Mouse (Mus musculus) embryonic facial prominence, embryonic 13.5 days (tissue): ENCODE results near the gene Fbxl7. TPM values are rescaled to one million over a fixed set of nuclear protein-coding genes. Genes with fewer than 3 reads are reported as not detected.
A peak's percentile ranks its signal among the peaks of the same experiment; 100 is the strongest.

Experiments used
- ATAC-seq: fragments of 200-750 bp; cut with Nextera tagmentation; 2 replicates; pipeline ENCODE4 v1.8.0; 2017; ENCODE audit warnings: low read depth; ENCODE audit not compliant: insufficient number of reproducible peaks, insufficient read depth, low FRiP score, low TSS enrichment
- H3K27ac ChIP-seq: fragments of 300-500 bp; sonication (generic); 2 replicates; pipeline ENCODE4 v1.5.1; 2015; ENCODE audit warnings: moderate library complexity, mild to moderate bottlenecking, inconsistent platforms
- H3K27me3 ChIP-seq: fragments of 300-500 bp; sonication (generic); 2 replicates; pipeline ENCODE4 v1.6.1; 2015; ENCODE audit warnings: mild to moderate bottlenecking, inconsistent platforms
- H3K36me3 ChIP-seq: fragments of 300-500 bp; sonication (generic); 2 replicates; pipeline ENCODE4 v1.6.1; 2015; ENCODE audit warnings: mild to moderate bottlenecking, inconsistent platforms
- H3K4me1 ChIP-seq: fragments of 300-500 bp; sonication (generic); 2 replicates; pipeline ENCODE4 v1.6.1; 2015; ENCODE audit warnings: inconsistent platforms
- H3K4me2 ChIP-seq: fragments of 300-500 bp; sonication (generic); 2 replicates; pipeline ENCODE4 v1.6.1; 2015; ENCODE audit warnings: moderate library complexity, mild to moderate bottlenecking, inconsistent platforms
- H3K4me3 ChIP-seq: fragments of 300-500 bp; sonication (generic); 2 replicates; pipeline ENCODE4 v1.5.1; 2015; ENCODE audit warnings: mild to moderate bottlenecking, inconsistent platforms
- H3K9ac ChIP-seq: fragments of 300-500 bp; sonication (generic); 2 replicates; pipeline ENCODE4 v1.6.1; 2015; ENCODE audit warnings: mild to moderate bottlenecking, inconsistent platforms
- H3K9me3 ChIP-seq: fragments of 300-500 bp; sonication (generic); 2 replicates; pipeline ENCODE4 v1.6.1; 2016; ENCODE audit warnings: inconsistent platforms
- WGBS: fragments of 180-500 bp; shearing (Covaris S2); methylation state at CpG from one replicate; pipeline ENCODE4 v1.1.7; 2015; ENCODE audit warnings: mixed read lengths; 5-methylcytosine and 5-hydroxymethylcytosine counted together
- polyA plus RNA-seq: library from polyadenylated mRNA; unstranded; fragments of >200 nt; fragmentation: Nextera tagmentation; extraction: Ambion mirVana; gene quantifications from 2 replicates; pipeline ENCODE4 v1.2.1, GENCODE M21; 2015

Gene Fbxl7
- 37.3 and 39.7 TPM in 2 replicates for polyA plus RNA-seq

DNA sequence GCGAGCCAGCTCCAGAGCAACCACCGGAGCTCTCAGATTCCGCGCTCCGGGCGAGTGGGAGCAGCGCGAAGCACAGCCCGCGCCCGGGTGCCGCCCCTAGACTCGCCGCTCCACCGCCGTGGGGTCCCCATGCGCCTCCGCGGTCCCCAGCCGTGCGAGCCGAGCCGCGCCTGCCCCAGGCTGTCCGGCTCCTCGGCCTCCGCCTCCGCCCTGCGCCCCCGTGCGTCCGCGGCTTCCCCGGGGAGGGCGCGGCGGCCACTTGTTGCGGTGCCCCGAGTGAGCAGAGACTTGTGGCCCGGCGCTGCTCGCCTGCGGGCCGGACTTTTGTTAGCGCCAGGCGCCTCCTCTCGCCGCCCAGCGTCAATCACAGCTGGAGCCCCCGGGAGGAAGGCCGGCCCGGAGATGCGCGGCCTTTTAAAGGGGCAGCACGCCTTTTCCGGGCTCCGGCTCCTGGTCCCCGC is at the start of gene Fbxl7:
Gene Fbxl7 (minus strand): TSS at position 330 of the 461 bp plus-strand sequence.
- Histone ChIP-seq H3K9ac (peak within 1 kb of the TSS; percentile 91), H3K4me1 (peaks cover 22% of the 10 kb centered on the region), H3K9me3 (no peaks in the 10 kb centered on the region), H3K36me3 (no peaks in the 10 kb centered on the region), H3K4me3 (peak within 1 kb of the TSS; percentile 73), H3K27ac (peak within 1 kb of the TSS; percentile 98), H3K27me3 (no peaks in the 10 kb centered on the region), H3K4me2 (peak within 1 kb of the TSS; percentile 70)
- WGBS = under 1% methylated on average over 57 of the region's 58 CpGs
- peak; percentile 79 for ATAC-seq

GRCm38 (mm10) chr15:26922026-26922425 is 26.6 kb upstream of the Fbxl7 start:
- H3K4me1 ChIP-seq = no peaks in the 10 kb centered on the region
- no peaks in the 10 kb centered on the region for H3K27me3 ChIP-seq
- 0 out of 2 replicates have a peak, but pooled peaks cover 3% of the 10 kb centered on the region for H3K9me3 ChIP-seq
- no peak overlapping the region for H3K4me3 ChIP-seq
- H3K4me2 ChIP-seq = no peak overlapping the region
- WGBS = 37% methylated on average over 2 of the region's 2 CpGs
- no peak overlapping the region for H3K9ac ChIP-seq
- no peaks in the 10 kb centered on the region for H3K36me3 ChIP-seq
- H3K27ac ChIP-seq = no peak overlapping the region
- no peak for ATAC-seq

DNA sequence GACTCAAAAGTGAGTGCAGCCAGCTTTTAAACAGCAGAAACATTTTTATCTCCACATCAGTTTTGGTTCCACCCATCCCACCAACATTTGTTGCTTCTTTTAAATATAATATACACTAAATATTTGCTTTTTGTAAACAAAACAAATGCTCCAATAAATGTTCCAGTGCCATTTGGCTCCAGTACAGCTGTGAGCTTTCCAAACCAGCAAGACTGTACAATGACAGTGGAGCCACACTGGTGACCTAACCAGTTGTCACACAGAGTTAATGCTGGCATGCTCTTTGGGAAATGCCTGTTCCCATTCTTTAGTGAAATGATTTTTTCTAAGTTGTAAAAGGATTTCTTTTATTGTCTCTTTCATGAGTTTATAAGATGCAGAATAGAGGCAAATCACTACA is 18.0 kb upstream of the Fbxl7 start:
- no peak overlapping the region for H3K4me3 ChIP-seq
- H3K9me3 ChIP-seq = no peaks in the 10 kb centered on the region; the same call in 1 of the 2 replicates
- no peak overlapping the region for H3K27ac ChIP-seq
- H3K27me3 ChIP-seq = no peaks in the 10 kb centered on the region
- H3K36me3 ChIP-seq = no peaks in the 10 kb centered on the region
- no peaks in the 10 kb centered on the region for H3K4me1 ChIP-seq
- no peak overlapping the region for H3K4me2 ChIP-seq
- no peak for ATAC-seq
- H3K9ac ChIP-seq = no peak overlapping the region

DNA sequence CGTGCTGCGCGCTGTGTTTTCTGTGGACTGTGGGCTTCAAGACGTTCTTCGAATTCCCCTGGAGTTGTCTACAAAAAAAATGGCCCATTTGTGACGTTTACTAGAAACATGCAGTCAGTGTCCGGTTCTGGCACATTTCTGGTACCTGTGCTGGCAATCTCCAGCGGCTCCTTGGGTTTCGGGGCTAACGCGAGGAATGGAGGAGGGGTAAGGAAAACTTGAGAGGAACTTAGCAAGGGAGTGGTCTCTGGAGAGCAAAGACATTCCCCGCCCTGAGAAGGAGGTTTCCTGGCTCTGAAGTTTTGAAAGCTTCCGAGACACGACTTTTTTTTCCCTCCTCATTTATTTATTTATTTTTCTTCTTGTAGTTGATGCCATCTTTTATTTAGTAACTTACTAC is 381 bp upstream of the Fbxl7 start:
- H3K4me3 ChIP-seq = peak overlapping the region; percentile 73
- H3K4me1 ChIP-seq = peaks cover 17% of the 10 kb centered on the region
- H3K27me3 ChIP-seq = no peaks in the 10 kb centered on the region
- under 1% methylated on average over 14 of the region's 14 CpGs for WGBS
- H3K4me2 ChIP-seq = peak overlapping the region; percentile 70
- H3K27ac ChIP-seq = peak overlapping the region; percentile 98
- H3K9me3 ChIP-seq = no peaks in the 10 kb centered on the region
- peak overlapping the region; percentile 91 for H3K9ac ChIP-seq
- peak; percentile 8; the same call in 1 of the 2 replicates for ATAC-seq
- H3K36me3 ChIP-seq = no peaks in the 10 kb centered on the region

GRCm38 (mm10) chr15:26894801-26895229 is 565 bp downstream of the Fbxl7 start:
- H3K4me3 ChIP-seq = peak overlapping the region; percentile 73
- no peaks in the 10 kb centered on the region for H3K36me3 ChIP-seq
- H3K9me3 ChIP-seq = no peaks in the 10 kb centered on the region
- no peaks in the 10 kb centered on the region for H3K27me3 ChIP-seq
- peak overlapping the region; percentile 98 for H3K27ac ChIP-seq
- H3K9ac ChIP-seq = peak overlapping the region; percentile 91
- peaks cover 26% of the 10 kb centered on the region for H3K4me1 ChIP-seq
- H3K4me2 ChIP-seq = peak overlapping the region; percentile 70
- WGBS = 0% methylated on average over 27 of the region's 28 CpGs
- peak; percentile 56 for ATAC-seq

- H3K4me3 ChIP-seq = peak overlapping the region; percentile 73
- H3K9ac ChIP-seq = peak overlapping the region; percentile 91
- peak overlapping the region; percentile 70 for H3K4me2 ChIP-seq
- peaks cover 33% of the 10 kb centered on the region for H3K4me1 ChIP-seq
- peak overlapping the region; percentile 98 for H3K27ac ChIP-seq
- no peaks in the 10 kb centered on the region for H3K9me3 ChIP-seq
- under 1% methylated on average over 12 of the region's 12 CpGs for WGBS
- no peaks in the 10 kb centered on the region for H3K36me3 ChIP-seq
- ATAC-seq = peak; percentile 38
- no peaks in the 10 kb centered on the region for H3K27me3 ChIP-seq
Observed at GRCm38 (mm10) chr15:26894031-26894655, 1.2 kb downstream of the Fbxl7 start.

DNA sequence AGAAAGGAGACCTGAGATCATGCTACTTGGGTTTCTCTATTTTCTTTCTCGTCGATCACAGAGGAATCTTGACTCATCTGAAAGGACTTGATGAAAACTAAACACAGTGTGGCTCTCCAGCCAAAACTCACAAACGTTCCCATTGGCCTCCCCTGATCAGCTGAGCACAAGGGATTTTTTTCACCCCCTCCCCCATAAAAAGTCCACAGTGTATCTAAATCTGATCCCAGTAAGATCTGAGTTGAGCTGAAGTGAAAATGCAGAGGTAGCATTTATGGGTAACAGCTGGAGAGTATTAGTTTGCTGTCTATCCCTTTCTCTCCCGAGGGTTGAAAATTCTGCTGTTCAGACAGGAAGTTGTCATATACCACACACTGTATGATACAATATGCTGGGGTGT is 2.2 kb downstream of the Fbxl7 start:
- Histone ChIP-seq H3K4me1 (peaks cover 37% of the 10 kb centered on the region), H3K27me3 (no peaks in the 10 kb centered on the region), H3K36me3 (no peaks in the 10 kb centered on the region), H3K27ac (peak overlapping the region; percentile 34), H3K9ac (0 out of 2 replicates have a peak overlapping the region, but pooled peaks have one; percentile 37), H3K9me3 (no peaks in the 10 kb centered on the region), H3K4me2 (peak overlapping the region; percentile 70), H3K4me3 (peak overlapping the region; percentile 73)
- ATAC-seq = no peak
- 22% methylated on average over 4 of the region's 4 CpGs for WGBS

DNA sequence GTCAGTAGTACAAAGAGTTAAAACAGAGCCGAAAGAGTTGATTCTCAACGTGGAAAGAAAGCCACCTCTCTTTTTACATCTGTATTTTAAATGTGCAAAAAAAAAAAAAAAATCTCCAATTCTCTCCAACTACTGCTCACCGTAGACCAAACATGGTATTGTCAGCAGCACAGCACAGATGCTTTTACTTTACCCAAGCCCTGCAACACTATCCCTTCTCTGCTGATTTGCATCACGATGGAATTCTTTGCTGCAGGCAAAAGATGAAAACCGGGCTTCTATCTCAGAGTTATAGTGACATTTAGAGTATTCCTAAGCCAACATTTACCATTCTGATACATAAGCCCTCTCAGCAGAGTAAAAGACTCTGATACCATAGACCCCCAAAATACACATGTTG is 5.4 kb downstream of the Fbxl7 start:
- Histone ChIP-seq H3K9ac (no peak overlapping the region), H3K9me3 (no peaks in the 10 kb centered on the region), H3K4me3 (no peak overlapping the region), H3K27me3 (no peaks in the 10 kb centered on the region), H3K4me2 (peak overlapping the region; percentile 26; the same call in 1 of the 2 replicates), H3K36me3 (no peaks in the 10 kb centered on the region), H3K4me1 (peaks cover 48% of the 10 kb centered on the region), H3K27ac (peak overlapping the region; percentile 62; the same call in 1 of the 2 replicates)
- no peak for ATAC-seq
- 10% methylated on average over 5 of the region's 5 CpGs for WGBS

GRCm38 (mm10) chr15:26888170-26888569 is 7.2 kb downstream of the Fbxl7 start:
- Histone ChIP-seq H3K9ac (no peak overlapping the region), H3K27ac (peak overlapping the region; percentile 58; the same call in 1 of the 2 replicates), H3K27me3 (no peaks in the 10 kb centered on the region), H3K4me1 (peaks cover 40% of the 10 kb centered on the region), H3K4me3 (no peak overlapping the region), H3K4me2 (0 out of 2 replicates have a peak overlapping the region, but pooled peaks have one; percentile 7), H3K36me3 (no peaks in the 10 kb centered on the region), H3K9me3 (no peaks in the 10 kb centered on the region)
- 54% methylated on average over 10 of the region's 10 CpGs for WGBS
- no peak for ATAC-seq

DNA sequence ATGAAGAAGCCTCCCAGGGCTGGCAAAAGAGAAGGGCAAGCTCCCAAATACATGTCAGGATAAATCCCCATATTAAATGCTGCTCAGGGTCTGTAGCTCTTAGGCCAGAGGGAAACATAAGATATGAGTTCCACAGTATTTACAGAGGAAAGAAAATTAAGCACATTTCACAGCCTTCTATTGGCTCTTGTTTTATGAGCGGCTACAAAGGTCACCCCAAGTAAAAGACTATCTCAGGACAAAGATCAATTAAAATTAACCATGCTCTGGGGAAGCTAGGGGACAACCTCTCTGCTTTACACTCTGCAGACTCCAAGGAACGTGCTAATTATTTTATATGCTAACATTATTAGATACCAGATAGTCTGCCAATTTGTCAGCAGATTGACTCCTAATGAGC is 9.4 kb downstream of the Fbxl7 start:
- H3K9me3 ChIP-seq = no peaks in the 10 kb centered on the region
- 83% methylated on average over 2 of the region's 2 CpGs for WGBS
- no peak overlapping the region for H3K9ac ChIP-seq
- no peak overlapping the region for H3K27ac ChIP-seq
- no peak overlapping the region for H3K4me2 ChIP-seq
- peaks cover 31% of the 10 kb centered on the region for H3K4me1 ChIP-seq
- no peak for ATAC-seq
- no peak overlapping the region for H3K4me3 ChIP-seq
- H3K27me3 ChIP-seq = no peaks in the 10 kb centered on the region
- no peaks in the 10 kb centered on the region for H3K36me3 ChIP-seq

GRCm38 (mm10) chr15:26880212-26880956 is 15.0 kb downstream of the Fbxl7 start:
- peaks cover 24% of the 10 kb centered on the region for H3K4me1 ChIP-seq
- H3K4me2 ChIP-seq = no peak overlapping the region
- no peaks in the 10 kb centered on the region for H3K9me3 ChIP-seq
- no peak overlapping the region for H3K9ac ChIP-seq
- H3K4me3 ChIP-seq = no peak overlapping the region
- ATAC-seq = no peak
- no peaks in the 10 kb centered on the region for H3K36me3 ChIP-seq
- no peak overlapping the region for H3K27ac ChIP-seq
- H3K27me3 ChIP-seq = no peaks in the 10 kb centered on the region
- 82% methylated on average over 8 of the region's 8 CpGs for WGBS
